Mouse (Mus musculus): ENCODE measurements around the gene Cenpv.

Gene Cenpv

GRCm38 (mm10) chr11:62487540-62488350 lies 51.3 kb downstream of the Cenpv start:
- no peaks in the 10 kb centered on the region for H3K9me3 ChIP-seq (ENCODE audit: low read length)
- H3K27me3 ChIP-seq (ENCODE audit: insufficient read depth, low read length), result no peaks in the 10 kb centered on the region
- peaks cover 70% of the 10 kb centered on the region for H3K4me1 ChIP-seq (replicated peaks; ENCODE audit: low read depth, low read length)
- TF ChIP-seq POU5F1 (IDR thresholded peaks at IDR 0.05; ENCODE audit: borderline replicate concordance, low read length), result no peak
- TF ChIP-seq NANOG (IDR thresholded peaks at IDR 0.05; ENCODE audit: borderline replicate concordance, low read length), result no peak
- no peak for TF ChIP-seq CTCF (conservative IDR thresholded peaks at IDR 0.05; ENCODE audit: low read length)
- H3K4me3 ChIP-seq (replicated peaks; ENCODE audit: low read length), result no peak overlapping the region
- H3K36me3 ChIP-seq (ENCODE audit: insufficient read depth, low read length), result peaks cover 5% of the 10 kb centered on the region; the same call in 1 of the 2 replicates

DNA sequence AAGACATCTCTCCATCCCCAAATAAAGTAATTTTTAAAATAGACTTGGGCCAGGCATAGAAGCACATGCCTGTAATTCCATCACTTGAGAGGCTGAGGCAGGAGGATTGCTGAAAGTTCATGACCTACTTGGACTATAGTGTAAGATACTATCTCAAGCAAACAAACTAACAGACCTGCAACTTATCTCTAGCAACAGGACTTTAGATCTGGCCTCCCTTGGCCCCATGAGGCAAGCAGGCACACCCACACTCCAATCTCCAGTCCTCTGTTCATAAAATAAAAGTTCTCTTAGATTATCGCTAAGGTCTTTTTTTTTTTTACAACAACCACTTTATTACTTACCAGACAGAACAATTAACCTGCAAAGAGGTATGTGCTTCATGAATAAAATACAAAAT lies 52.1 kb downstream of the Cenpv start:
- Histone ChIP-seq H3K4me3 (replicated peaks; ENCODE audit: low read length) (no peak overlapping the region), H3K36me3 (ENCODE audit: insufficient read depth, low read length) (peaks cover 5% of the 10 kb centered on the region; the same call in 1 of the 2 replicates), H3K4me1 (replicated peaks; ENCODE audit: low read depth, low read length) (peaks cover 63% of the 10 kb centered on the region), H3K27me3 (ENCODE audit: insufficient read depth, low read length) (no peaks in the 10 kb centered on the region), H3K9me3 (ENCODE audit: low read length) (no peaks in the 10 kb centered on the region)
- TF ChIP-seq NANOG (IDR thresholded peaks at IDR 0.05; ENCODE audit: borderline replicate concordance, low read length) (no peak), CTCF (conservative IDR thresholded peaks at IDR 0.05; ENCODE audit: low read length) (no peak), POU5F1 (IDR thresholded peaks at IDR 0.05; ENCODE audit: borderline replicate concordance, low read length) (no peak)

DNA sequence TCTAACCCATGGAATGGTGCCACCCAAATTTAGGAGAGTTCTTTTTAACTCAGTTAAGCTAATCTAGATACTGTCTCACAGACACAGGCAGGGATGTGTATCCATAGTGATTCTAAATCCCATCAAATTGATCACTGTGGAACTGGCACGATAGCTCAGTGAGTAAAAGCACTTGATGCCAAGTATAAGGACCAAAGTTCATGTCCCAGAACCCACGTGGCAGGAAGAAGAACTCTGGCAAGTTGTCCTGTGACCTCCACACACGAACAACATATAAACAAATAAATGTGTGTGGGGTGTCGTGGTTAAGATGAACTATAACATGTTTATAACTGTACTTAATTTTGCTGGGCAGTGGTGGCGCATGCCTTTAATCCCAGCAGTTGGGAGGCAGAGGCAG lies 59.5 kb downstream of the Cenpv start:
- Histone ChIP-seq H3K4me3 (replicated peaks; ENCODE audit: low read length) (no peak overlapping the region), H3K4me1 (replicated peaks; ENCODE audit: low read depth, low read length) (peaks cover 46% of the 10 kb centered on the region), H3K9me3 (ENCODE audit: low read length) (no peaks in the 10 kb centered on the region), H3K27me3 (ENCODE audit: insufficient read depth, low read length) (no peaks in the 10 kb centered on the region), H3K36me3 (ENCODE audit: insufficient read depth, low read length) (peaks cover 18% of the 10 kb centered on the region)
- TF ChIP-seq POU5F1 (IDR thresholded peaks at IDR 0.05; ENCODE audit: borderline replicate concordance, low read length) (no peak), NANOG (IDR thresholded peaks at IDR 0.05; ENCODE audit: borderline replicate concordance, low read length) (no peak), CTCF (conservative IDR thresholded peaks at IDR 0.05; ENCODE audit: low read length) (no peak)

DNA sequence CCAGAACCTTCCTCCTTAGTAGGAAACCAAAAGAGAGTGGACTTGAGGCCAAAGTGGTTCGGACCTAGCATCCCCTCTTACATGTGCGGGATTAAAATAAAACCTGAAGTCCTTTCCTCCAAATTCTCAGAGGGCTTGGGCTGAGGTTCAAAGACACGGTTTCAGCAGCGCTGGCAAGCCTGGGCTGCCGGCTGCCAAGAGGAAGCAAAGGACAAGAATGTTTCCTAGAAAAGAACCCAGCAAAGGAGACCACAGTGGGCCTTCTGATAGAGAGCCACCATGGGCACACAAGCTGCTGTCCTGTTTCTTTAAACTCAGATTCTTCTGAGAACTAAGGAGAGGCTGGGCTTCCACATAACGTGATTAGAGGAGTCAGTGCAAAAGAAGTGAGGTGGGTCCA lies 60.1 kb downstream of the Cenpv start:
- Histone ChIP-seq H3K36me3 (ENCODE audit: insufficient read depth, low read length) (peaks cover 17% of the 10 kb centered on the region), H3K9me3 (ENCODE audit: low read length) (no peaks in the 10 kb centered on the region), H3K27me3 (ENCODE audit: insufficient read depth, low read length) (no peaks in the 10 kb centered on the region), H3K4me1 (replicated peaks; ENCODE audit: low read depth, low read length) (peaks cover 40% of the 10 kb centered on the region), H3K4me3 (replicated peaks; ENCODE audit: low read length) (no peak overlapping the region)
- no peak for TF ChIP-seq POU5F1 (IDR thresholded peaks at IDR 0.05; ENCODE audit: borderline replicate concordance, low read length)
- no peak for TF ChIP-seq NANOG (IDR thresholded peaks at IDR 0.05; ENCODE audit: borderline replicate concordance, low read length)
- no peak for TF ChIP-seq CTCF (conservative IDR thresholded peaks at IDR 0.05; ENCODE audit: low read length)

DNA sequence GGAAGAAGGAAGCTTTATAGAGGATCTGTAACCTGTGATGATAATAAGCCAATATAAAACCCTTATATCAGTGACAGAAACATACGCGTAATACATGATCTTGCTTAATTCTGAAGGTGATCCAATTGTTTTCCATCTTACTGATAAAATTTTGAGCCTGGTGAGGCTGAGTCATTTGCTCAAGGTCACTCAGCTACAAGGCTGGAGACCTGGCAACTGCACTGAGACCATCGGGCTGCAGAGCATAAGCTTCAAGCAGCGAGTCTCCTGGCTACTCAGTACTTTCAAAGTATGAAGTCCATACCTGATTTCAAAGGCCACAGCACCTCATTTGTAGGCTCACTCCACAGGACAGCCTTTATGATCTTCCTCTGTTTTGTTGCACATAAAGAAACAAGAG lies 62.9 kb downstream of the Cenpv start:
- peaks cover 36% of the 10 kb centered on the region for H3K4me1 ChIP-seq (replicated peaks; ENCODE audit: low read depth, low read length)
- TF ChIP-seq NANOG (IDR thresholded peaks at IDR 0.05; ENCODE audit: borderline replicate concordance, low read length) (no peak), CTCF (conservative IDR thresholded peaks at IDR 0.05; ENCODE audit: low read length) (no peak), POU5F1 (IDR thresholded peaks at IDR 0.05; ENCODE audit: borderline replicate concordance, low read length) (no peak)
- H3K9me3 ChIP-seq (ENCODE audit: low read length), result no peaks in the 10 kb centered on the region
- H3K27me3 ChIP-seq (ENCODE audit: insufficient read depth, low read length), result no peaks in the 10 kb centered on the region
- H3K4me3 ChIP-seq (replicated peaks; ENCODE audit: low read length), result no peak overlapping the region
- H3K36me3 ChIP-seq (ENCODE audit: insufficient read depth, low read length), result peaks cover 15% of the 10 kb centered on the region
